Comparison of ENCODE assay signal across 12 mouse cellular contexts in the genomic region with DNA sequence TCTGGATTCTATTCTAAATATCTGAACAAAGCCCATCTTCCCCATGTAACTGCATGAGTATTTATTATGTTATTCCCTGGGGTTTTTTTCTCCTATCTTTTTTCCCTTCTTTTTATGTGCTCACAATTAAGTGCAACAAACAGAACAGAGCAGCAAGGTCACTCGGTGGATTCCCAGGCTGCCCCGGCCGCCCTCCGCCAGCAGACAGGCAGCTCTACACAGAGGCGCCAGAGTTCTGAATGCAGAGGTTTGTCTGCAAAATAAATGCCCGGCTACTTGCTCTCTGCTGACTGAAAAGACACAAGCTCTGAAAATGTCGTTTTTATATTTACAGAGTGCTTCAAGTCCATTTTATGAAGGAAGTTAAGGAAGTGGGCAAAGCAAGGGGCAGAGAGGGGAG. TPM values are rescaled to one million over a fixed set of nuclear protein-coding genes. Genes with fewer than 3 reads are reported as not detected.
A peak's percentile ranks its signal among the peaks of the same experiment; 100 is the strongest.
DNase-seq lines count a peak whose midpoint lies in the region; ATAC-seq lines count a peak whose summit lies in the region.
"Had no signal": no experiment of that assay in that cellular context is flagged by ENCODE, and none has a peak within 500 bp of the region (broad histone marks: within the 10 kb centered on the region; RNA-seq: fewer than 3 reads in every experiment).

No protein-coding gene starts in this region.

- H3K4me1 ChIP-seq in embryonic facial prominence, embryonic 10.5 days, result peaks cover 55% of the 10 kb centered on the region
- H3K4me1 ChIP-seq in hindbrain, embryonic 10.5 days (replicated peaks), result peaks cover 71% of the 10 kb centered on the region
- H3K4me1 ChIP-seq in midbrain, embryonic 13.5 days (replicated peaks), result peaks cover 53% of the 10 kb centered on the region

- peak overlapping the region; percentile 44; the same call in 1 of the 2 replicates for H3K9ac ChIP-seq in midbrain, embryonic 13.5 days (replicated peaks)

- peak; percentile 45 for DNase-seq in adrenal gland, postnatal 10 days
- no peak for DNase-seq in adrenal gland, postnatal 25 days
- DNase-seq in embryonic facial prominence, embryonic 10.5 days (ENCODE audit: low spot score), result no peak
- DNase-seq in hindbrain, embryonic 10.5 days (ENCODE audit: low spot score), result no peak
- DNase-seq in cerebellum, adult 18-20 months, result no peak
- DNase-seq in left cerebral cortex, adult 9 months (ENCODE audit: low spot score in 2 of 2), result no peak
- DNase-seq in kidney, postnatal 25 days, result no peak
- DNase-seq: cerebellum, adult 11 months; gastrocnemius, postnatal 36 days; heart, postnatal 4 days had no signal

- no peaks in the 10 kb centered on the region for H3K9me3 ChIP-seq in embryonic facial prominence, embryonic 10.5 days
- no peaks in the 10 kb centered on the region for H3K9me3 ChIP-seq in hindbrain, embryonic 10.5 days
- H3K9me3 ChIP-seq in midbrain, embryonic 13.5 days, result no peaks in the 10 kb centered on the region

- no peak; the same call in 1 of the 2 replicates for ATAC-seq in midbrain, embryonic 13.5 days
- ATAC-seq: activated CD4-positive, CD25-positive, alpha-beta regulatory T cell, adult 4 months had no signal

- H3K4me3 ChIP-seq in embryonic facial prominence, embryonic 10.5 days, result no peak overlapping the region
- no peak overlapping the region for H3K4me3 ChIP-seq in hindbrain, embryonic 10.5 days
- H3K4me3 ChIP-seq in midbrain, embryonic 13.5 days (replicated peaks), result no peak overlapping the region

- H3K27me3 ChIP-seq in embryonic facial prominence, embryonic 10.5 days (replicated peaks; ENCODE audit: low read depth, poor library complexity, severe bottlenecking), result peaks cover 3% of the 10 kb centered on the region
- H3K27me3 ChIP-seq in hindbrain, embryonic 10.5 days (ENCODE audit: insufficient read depth, poor library complexity, severe bottlenecking), result no peaks in the 10 kb centered on the region
- H3K27me3 ChIP-seq in midbrain, embryonic 13.5 days, result peaks cover 6% of the 10 kb centered on the region; the same call in 1 of the 2 replicates

- 46% methylated on average over 7 of the region's 7 CpGs for WGBS in embryonic facial prominence, embryonic 10.5 days
- 36% methylated on average over 7 of the region's 7 CpGs for WGBS in hindbrain, embryonic 10.5 days
- WGBS in midbrain, embryonic 13.5 days, result 17% methylated on average over 7 of the region's 7 CpGs

- 0 out of 2 replicates have a peak overlapping the region, but pooled peaks have one; percentile 10 for H3K4me2 ChIP-seq in midbrain, embryonic 13.5 days (replicated peaks)

- H3K27ac ChIP-seq in embryonic facial prominence, embryonic 10.5 days (replicated peaks), result peak overlapping the region; percentile 79
- H3K27ac ChIP-seq in hindbrain, embryonic 10.5 days, result peak overlapping the region; percentile 90
- H3K27ac ChIP-seq in midbrain, embryonic 13.5 days, result peak overlapping the region; percentile 84

- H3K36me3 ChIP-seq in embryonic facial prominence, embryonic 10.5 days (replicated peaks), result peaks cover 36% of the 10 kb centered on the region
- peaks cover 30% of the 10 kb centered on the region for H3K36me3 ChIP-seq in hindbrain, embryonic 10.5 days
- H3K36me3 ChIP-seq in midbrain, embryonic 13.5 days, result peaks cover 7% of the 10 kb centered on the region; the same call in 1 of the 2 replicates

RNA-seq across cellular contexts. Expression of a gene that starts 24.0 kb away (rescaled TPM):
- total RNA-seq in adrenal gland, postnatal 10 days (2021), result 10 to 100 TPM; 75.4 to 76.8 TPM
- total RNA-seq in adrenal gland, postnatal 25 days (2021), result 94.1 and 99.7 TPM in 2 replicates
- polyA plus RNA-seq in embryonic facial prominence, embryonic 10.5 days (2016; fragmentation: Nextera tagmentation; extraction: Ambion mirVana), result 136 and 142 TPM in 2 replicates
- 126 and 130 TPM in 2 replicates for polyA plus RNA-seq in hindbrain, embryonic 10.5 days (2016; fragmentation: Nextera tagmentation; extraction: Ambion mirVana)
- polyA plus RNA-seq in midbrain, embryonic 13.5 days (2015; fragmentation: Nextera tagmentation; extraction: Ambion mirVana), result 128 TPM in 2 replicates

RNA-seq across cellular contexts. Expression of a gene that starts 24.0 kb away (rescaled TPM):
- total RNA-seq in adrenal gland, postnatal 10 days (2021), result 10 to 100 TPM; 21.9 to 25.4 TPM
- 17.8 and 18.6 TPM in 2 replicates for total RNA-seq in adrenal gland, postnatal 25 days (2021)
- 26.1 and 28.8 TPM in 2 replicates for polyA plus RNA-seq in embryonic facial prominence, embryonic 10.5 days (2016; fragmentation: Nextera tagmentation; extraction: Ambion mirVana)
- polyA plus RNA-seq in hindbrain, embryonic 10.5 days (2016; fragmentation: Nextera tagmentation; extraction: Ambion mirVana), result 21.5 and 24.7 TPM in 2 replicates
- polyA plus RNA-seq in midbrain, embryonic 13.5 days (2015; fragmentation: Nextera tagmentation; extraction: Ambion mirVana), result 18.6 and 19.0 TPM in 2 replicates

RNA-seq across cellular contexts. Expression of a gene that starts 50.1 kb away (rescaled TPM):
- total RNA-seq in adrenal gland, postnatal 10 days (2021), result 1 to 10 TPM in 1 of 2 experiments, not detected in 1; 4.6 TPM
- 6.9 and 9.8 TPM in 2 replicates for total RNA-seq in adrenal gland, postnatal 25 days (2021)
- 53.9 and 58.9 TPM in 2 replicates for polyA plus RNA-seq in embryonic facial prominence, embryonic 10.5 days (2016; fragmentation: Nextera tagmentation; extraction: Ambion mirVana)
- 45.4 and 49.9 TPM in 2 replicates for polyA plus RNA-seq in hindbrain, embryonic 10.5 days (2016; fragmentation: Nextera tagmentation; extraction: Ambion mirVana)
- polyA plus RNA-seq in midbrain, embryonic 13.5 days (2015; fragmentation: Nextera tagmentation; extraction: Ambion mirVana), result 15.7 and 21.5 TPM in 2 replicates

RNA-seq across cellular contexts. Expression of a gene that starts 50.1 kb away (rescaled TPM):
- under 1 TPM in 1 of 2 experiments, not detected in 1; 0.66 TPM for total RNA-seq in adrenal gland, postnatal 10 days (2021)
- total RNA-seq in adrenal gland, postnatal 25 days (2021), result 1.2 TPM in 1 of 2 replicates, not detected in the other
- 0.75 and 0.83 TPM in 2 replicates for polyA plus RNA-seq in embryonic facial prominence, embryonic 10.5 days (2016; fragmentation: Nextera tagmentation; extraction: Ambion mirVana)
- 0.48 and 0.51 TPM in 2 replicates for polyA plus RNA-seq in hindbrain, embryonic 10.5 days (2016; fragmentation: Nextera tagmentation; extraction: Ambion mirVana)
- 0.50 and 1.00 TPM in 2 replicates for polyA plus RNA-seq in midbrain, embryonic 13.5 days (2015; fragmentation: Nextera tagmentation; extraction: Ambion mirVana)
- total RNA-seq: gastrocnemius, postnatal 36 days had no signal
- polyA plus RNA-seq: activated CD4-positive, CD25-positive, alpha-beta regulatory T cell, adult 4 months had no signal
